ENCODE assay signal across 9 mouse cellular contexts in the genomic region with DNA sequence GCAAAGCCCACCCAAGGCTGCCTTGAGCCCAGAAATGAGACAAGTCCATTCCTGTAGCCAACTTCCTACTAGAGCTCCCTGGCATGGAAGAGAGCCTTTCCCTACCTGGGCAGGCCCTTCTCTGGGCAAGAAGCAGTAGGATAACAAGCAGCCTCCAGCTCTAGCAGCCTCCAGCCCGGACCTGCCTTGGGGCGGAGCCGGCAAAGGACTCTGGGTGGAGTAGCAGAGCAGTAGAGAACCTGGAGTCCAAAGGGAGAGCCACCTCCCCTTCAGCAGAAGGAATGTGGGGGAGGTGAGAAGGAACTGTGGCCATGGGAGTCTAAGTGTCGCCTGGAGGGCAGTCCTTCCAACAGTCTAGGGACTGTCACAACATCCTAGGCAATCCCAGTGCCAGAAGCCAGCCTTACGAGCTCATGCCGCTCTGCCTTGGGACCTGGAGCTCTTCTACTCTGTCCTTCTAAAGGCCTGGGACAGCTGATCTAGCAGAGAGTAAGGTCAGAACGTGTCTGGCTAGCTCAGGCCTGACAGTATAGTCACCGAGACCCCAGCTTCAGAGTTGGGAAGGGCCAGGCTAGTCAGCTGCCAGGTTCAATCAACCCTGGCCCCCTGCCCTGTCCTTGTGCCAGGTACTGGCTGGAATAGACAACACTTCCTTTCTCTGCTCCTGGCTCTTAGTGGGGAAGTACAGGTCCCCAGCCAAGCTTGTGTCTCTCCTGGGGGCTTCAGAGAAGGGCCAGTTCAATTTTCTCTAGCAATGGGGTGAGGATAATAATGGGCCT. TPM values are rescaled to one million over a fixed set of nuclear protein-coding genes. Genes with fewer than 3 reads are reported as not detected.
A peak's percentile ranks its signal among the peaks of the same experiment; 100 is the strongest.
DNase-seq lines count a peak whose midpoint lies in the region; ATAC-seq and TF ChIP-seq lines count a peak whose summit lies in the region.
"Had no signal": no experiment of that assay in that cellular context is flagged by ENCODE, and none has a peak within 500 bp of the region (broad histone marks: within the 10 kb centered on the region; RNA-seq: fewer than 3 reads in every experiment).

No protein-coding gene starts in this region.

- no peak overlapping the region for H3K9ac ChIP-seq in forebrain, embryonic 11.5 days (ENCODE audit: low read length)
- no peak overlapping the region for H3K9ac ChIP-seq in embryonic facial prominence, embryonic 14.5 days (ENCODE audit: low read depth, low read length)
- H3K9ac ChIP-seq in intestine, embryonic 16.5 days (ENCODE audit: low read depth, low read length) = peak overlapping the region; percentile 50

- H3K27me3 ChIP-seq in forebrain, embryonic 10.5 days (ENCODE audit: poor library complexity, severe bottlenecking) = no peaks in the 10 kb centered on the region
- no peaks in the 10 kb centered on the region for H3K27me3 ChIP-seq in forebrain, embryonic 11.5 days (ENCODE audit: control insufficient read depth, insufficient read depth, low read length)
- H3K27me3 ChIP-seq in embryonic facial prominence, embryonic 14.5 days (replicated peaks; ENCODE audit: control insufficient read depth, insufficient read depth, low read length) = no peaks in the 10 kb centered on the region
- H3K27me3 ChIP-seq in intestine, embryonic 16.5 days (replicated peaks; ENCODE audit: control insufficient read depth, insufficient read depth, low read length) = no peaks in the 10 kb centered on the region

- peaks cover 93% of the 10 kb centered on the region for H3K4me1 ChIP-seq in forebrain, embryonic 10.5 days
- peaks cover 70% of the 10 kb centered on the region for H3K4me1 ChIP-seq in forebrain, embryonic 11.5 days (replicated peaks; ENCODE audit: control insufficient read depth, insufficient read depth, low read length)
- H3K4me1 ChIP-seq in embryonic facial prominence, embryonic 14.5 days (ENCODE audit: control insufficient read depth, insufficient read depth, low read length) = peaks cover 43% of the 10 kb centered on the region
- H3K4me1 ChIP-seq in intestine, embryonic 16.5 days (ENCODE audit: control insufficient read depth, insufficient read depth, low read length) = peaks cover 66% of the 10 kb centered on the region
- peaks cover 6% of the 10 kb centered on the region for H3K4me1 ChIP-seq in lung, adult 2 months (ENCODE audit: control insufficient read depth, insufficient read depth, low read length)

- WGBS in forebrain, embryonic 10.5 days = 59% methylated on average over 8 of the region's 8 CpGs
- 57% methylated on average over 8 of the region's 8 CpGs for WGBS in forebrain, embryonic 11.5 days
- 33% methylated on average over 8 of the region's 8 CpGs for WGBS in embryonic facial prominence, embryonic 14.5 days
- WGBS in intestine, embryonic 16.5 days = 40% methylated on average over 8 of the region's 8 CpGs
- WGBS in lung, adult 2 months = 47% methylated on average over 8 of the region's 8 CpGs

- no peaks in the 10 kb centered on the region for H3K9me3 ChIP-seq in forebrain, embryonic 10.5 days
- H3K9me3 ChIP-seq in forebrain, embryonic 11.5 days (ENCODE audit: control insufficient read depth, low read length) = no peaks in the 10 kb centered on the region
- no peaks in the 10 kb centered on the region for H3K9me3 ChIP-seq in embryonic facial prominence, embryonic 14.5 days (ENCODE audit: control insufficient read depth, low read length)
- H3K9me3 ChIP-seq in intestine, embryonic 16.5 days (ENCODE audit: control insufficient read depth, low read length) = no peaks in the 10 kb centered on the region

- no peak overlapping the region for H3K4me2 ChIP-seq in forebrain, embryonic 11.5 days (ENCODE audit: low read depth, low read length, severe bottlenecking)
- peak overlapping the region; percentile 13; the same call in 1 of the 2 replicates for H3K4me2 ChIP-seq in embryonic facial prominence, embryonic 14.5 days (ENCODE audit: low read depth, low read length)
- peak overlapping the region; percentile 29 for H3K4me2 ChIP-seq in intestine, embryonic 16.5 days (ENCODE audit: low read depth, low read length)

- peak overlapping the region; percentile 92 for H3K4me3 ChIP-seq in forebrain, embryonic 10.5 days
- no peak overlapping the region for H3K4me3 ChIP-seq in forebrain, embryonic 11.5 days (ENCODE audit: low read depth, low read length)
- no peak overlapping the region for H3K4me3 ChIP-seq in embryonic facial prominence, embryonic 14.5 days (ENCODE audit: low read depth, low read length)
- H3K4me3 ChIP-seq in intestine, embryonic 16.5 days (ENCODE audit: low read length) = no peak overlapping the region
- H3K4me3 ChIP-seq in lung, adult 2 months (replicated peaks; ENCODE audit: extremely low read depth, low read depth, low read length) = no peak overlapping the region
- H3K4me3 ChIP-seq: myocyte had no signal

- peaks cover 66% of the 10 kb centered on the region for H3K36me3 ChIP-seq in forebrain, embryonic 10.5 days (replicated peaks)
- no peaks in the 10 kb centered on the region; the same call in 1 of the 2 replicates for H3K36me3 ChIP-seq in forebrain, embryonic 11.5 days (ENCODE audit: control insufficient read depth, insufficient read depth, low read length)
- H3K36me3 ChIP-seq in embryonic facial prominence, embryonic 14.5 days (ENCODE audit: control insufficient read depth, insufficient read depth, low read length) = peaks cover 42% of the 10 kb centered on the region
- peaks cover 4% of the 10 kb centered on the region; the same call in 1 of the 2 replicates for H3K36me3 ChIP-seq in intestine, embryonic 16.5 days (ENCODE audit: control insufficient read depth, insufficient read depth, low read length)

- TF ChIP-seq CTCF in lung, adult 2 months (IDR thresholded peaks at IDR 0.05; ENCODE audit: insufficient read depth, low read length) = no peak

- peak overlapping the region; percentile 56 for H3K27ac ChIP-seq in forebrain, embryonic 10.5 days
- no peak overlapping the region for H3K27ac ChIP-seq in forebrain, embryonic 11.5 days (ENCODE audit: low read depth, low read length)
- H3K27ac ChIP-seq in embryonic facial prominence, embryonic 14.5 days (replicated peaks; ENCODE audit: low read depth, low read length) = peak overlapping the region; percentile 72
- H3K27ac ChIP-seq in intestine, embryonic 16.5 days (ENCODE audit: low read length) = peak overlapping the region; percentile 86

- 0 out of 2 replicates have a peak, but pooled peaks have one; percentile 31 for TF ChIP-seq POLR2A in lung, adult 2 months (IDR thresholded peaks at IDR 0.05; ENCODE audit: borderline replicate concordance, extremely low read depth, low read depth, low read length)

- no peak for DNase-seq in forebrain, embryonic 10.5 days (ENCODE audit: extremely low spot score, low spot score)
- DNase-seq in forebrain, embryonic 11.5 days (ENCODE audit: low spot score) = no peak
- DNase-seq in embryonic facial prominence, embryonic 14.5 days (ENCODE audit: low spot score) = peak; percentile 63
- DNase-seq in lung, adult 2 months = peak; percentile 69
- peak; percentile 80 for DNase-seq in urinary bladder, postnatal 14 days (ENCODE audit: low spot score)
- no peak for DNase-seq in gastrocnemius, postnatal 4 days (ENCODE audit: low spot score in 2 of 2)

- no peak for ATAC-seq in forebrain, embryonic 11.5 days (replicated peaks; ENCODE audit: low FRiP score)
- ATAC-seq in embryonic facial prominence, embryonic 14.5 days (ENCODE audit: low read depth) = peak; percentile 17; the same call in 1 of the 2 replicates
- peak; percentile 73 for ATAC-seq in intestine, embryonic 16.5 days
- no peak for ATAC-seq in megakaryocyte progenitor cell, adult 5-6 weeks (replicated peaks; ENCODE audit: poor library complexity)

RNA-seq across cellular contexts. Expression of gene Agrn, which starts 4.7 kb away (rescaled TPM):
- 58.3 and 62.0 TPM in 2 replicates for polyA plus RNA-seq in forebrain, embryonic 10.5 days (2016; fragmentation: Nextera tagmentation; extraction: Ambion mirVana)
- polyA plus RNA-seq in forebrain, embryonic 11.5 days (2014; fragmentation: Nextera tagmentation; extraction: Ambion mirVana) = 97.0 and 108 TPM in 2 replicates
- 68.4 and 79.1 TPM in 2 replicates for polyA plus RNA-seq in embryonic facial prominence, embryonic 14.5 days (2014; fragmentation: Nextera tagmentation; extraction: Ambion mirVana)
- 35.9 and 38.0 TPM in 2 replicates for polyA plus RNA-seq in intestine, embryonic 16.5 days (2015; fragmentation: Nextera tagmentation; extraction: Ambion mirVana)
- polyA plus RNA-seq in lung, adult 2 months (2012; rRNA removed) = 190 and 214 TPM in 2 replicates
- total RNA-seq in megakaryocyte progenitor cell, adult 5-6 weeks (2015) = 4.8 and 5.8 TPM in 2 replicates
- 1.9 and 2.0 TPM in 2 replicates for total RNA-seq in megakaryocyte progenitor cell, adult 5-6 weeks (2017)
- 10 to 100 TPM; 53.2 to 57.1 TPM for total RNA-seq in gastrocnemius, postnatal 4 days (2021)

RNA-seq across cellular contexts. Expression of gene Isg15, which starts 8.0 kb away (rescaled TPM):
- polyA plus RNA-seq in forebrain, embryonic 10.5 days (2016; fragmentation: Nextera tagmentation; extraction: Ambion mirVana) = 0.38 and 0.43 TPM in 2 replicates
- polyA plus RNA-seq in forebrain, embryonic 11.5 days (2014; fragmentation: Nextera tagmentation; extraction: Ambion mirVana) = 0.35 and 0.37 TPM in 2 replicates
- polyA plus RNA-seq in embryonic facial prominence, embryonic 14.5 days (2014; fragmentation: Nextera tagmentation; extraction: Ambion mirVana) = 0.67 and 1.2 TPM in 2 replicates
- 1.8 and 2.9 TPM in 2 replicates for polyA plus RNA-seq in intestine, embryonic 16.5 days (2015; fragmentation: Nextera tagmentation; extraction: Ambion mirVana)
- 8.1 and 12.2 TPM in 2 replicates for polyA plus RNA-seq in lung, adult 2 months (2012; rRNA removed)
- total RNA-seq in megakaryocyte progenitor cell, adult 5-6 weeks (2015) = 1.2 and 2.1 TPM in 2 replicates
- total RNA-seq in megakaryocyte progenitor cell, adult 5-6 weeks (2017) = 0.79 TPM in 1 of 2 replicates, not detected in the other
- under 1 TPM in 1 of 2 experiments, not detected in 1; 0.49 TPM for total RNA-seq in gastrocnemius, postnatal 4 days (2021)

RNA-seq across cellular contexts. Expression of gene AW011738, which starts 10.5 kb away (rescaled TPM):
- polyA plus RNA-seq in forebrain, embryonic 10.5 days (2016; fragmentation: Nextera tagmentation; extraction: Ambion mirVana) = 3.9 and 4.4 TPM in 2 replicates
- polyA plus RNA-seq in forebrain, embryonic 11.5 days (2014; fragmentation: Nextera tagmentation; extraction: Ambion mirVana) = 2.0 and 2.3 TPM in 2 replicates
- polyA plus RNA-seq in embryonic facial prominence, embryonic 14.5 days (2014; fragmentation: Nextera tagmentation; extraction: Ambion mirVana) = 0.74 and 0.79 TPM in 2 replicates
- polyA plus RNA-seq in intestine, embryonic 16.5 days (2015; fragmentation: Nextera tagmentation; extraction: Ambion mirVana) = 2.1 and 2.3 TPM in 2 replicates
- polyA plus RNA-seq in lung, adult 2 months (2012; rRNA removed) = 4.6 and 5.1 TPM in 2 replicates
- total RNA-seq in megakaryocyte progenitor cell, adult 5-6 weeks (2015) = 0.46 and 0.62 TPM in 2 replicates
- total RNA-seq in megakaryocyte progenitor cell, adult 5-6 weeks (2017) = 0.07 and 0.12 TPM in 2 replicates
- total RNA-seq in gastrocnemius, postnatal 4 days (2021) = 1 to 10 TPM; 3.6 to 4.1 TPM

RNA-seq across cellular contexts. Expression of gene Perm1, which starts 23.1 kb away (rescaled TPM):
- 1.1 TPM in 2 replicates for polyA plus RNA-seq in forebrain, embryonic 10.5 days (2016; fragmentation: Nextera tagmentation; extraction: Ambion mirVana)
- polyA plus RNA-seq in forebrain, embryonic 11.5 days (2014; fragmentation: Nextera tagmentation; extraction: Ambion mirVana) = 1.4 and 1.6 TPM in 2 replicates
- 1.5 and 2.2 TPM in 2 replicates for polyA plus RNA-seq in embryonic facial prominence, embryonic 14.5 days (2014; fragmentation: Nextera tagmentation; extraction: Ambion mirVana)
- polyA plus RNA-seq in intestine, embryonic 16.5 days (2015; fragmentation: Nextera tagmentation; extraction: Ambion mirVana) = 0.20 and 0.35 TPM in 2 replicates
- polyA plus RNA-seq in lung, adult 2 months (2012; rRNA removed) = 2.0 and 6.0 TPM in 2 replicates
- 0.12 TPM in 1 of 2 replicates, not detected in the other for total RNA-seq in megakaryocyte progenitor cell, adult 5-6 weeks (2015)
- total RNA-seq in megakaryocyte progenitor cell, adult 5-6 weeks (2017) = 0.08 TPM in 1 of 2 replicates, not detected in the other
- total RNA-seq in gastrocnemius, postnatal 4 days (2021) = 10 to 100 TPM; 30.8 to 32.7 TPM

RNA-seq across cellular contexts. Expression of gene Plekhn1, which starts 42.0 kb away (rescaled TPM):
- 21.9 and 23.1 TPM in 2 replicates for polyA plus RNA-seq in forebrain, embryonic 10.5 days (2016; fragmentation: Nextera tagmentation; extraction: Ambion mirVana)
- polyA plus RNA-seq in forebrain, embryonic 11.5 days (2014; fragmentation: Nextera tagmentation; extraction: Ambion mirVana) = 26.7 and 27.2 TPM in 2 replicates
- polyA plus RNA-seq in embryonic facial prominence, embryonic 14.5 days (2014; fragmentation: Nextera tagmentation; extraction: Ambion mirVana) = 23.9 and 25.8 TPM in 2 replicates
- 11.7 and 13.8 TPM in 2 replicates for polyA plus RNA-seq in intestine, embryonic 16.5 days (2015; fragmentation: Nextera tagmentation; extraction: Ambion mirVana)
- 61.9 and 78.1 TPM in 2 replicates for polyA plus RNA-seq in lung, adult 2 months (2012; rRNA removed)
- total RNA-seq in megakaryocyte progenitor cell, adult 5-6 weeks (2015) = 11.6 and 18.4 TPM in 2 replicates
- 12.8 and 15.5 TPM in 2 replicates for total RNA-seq in megakaryocyte progenitor cell, adult 5-6 weeks (2017)
- total RNA-seq in gastrocnemius, postnatal 4 days (2021) = 10 to 100 TPM; 11.5 to 12.2 TPM

Comparison
In these comparisons a context has a peak if more than half of its experiments do, and no peak if none do; other contexts are left out.
1. DNase-seq: peak in embryonic facial prominence, embryonic 14.5 days (single experiment), lung, adult 2 months (single experiment) and urinary bladder, postnatal 14 days (single experiment); none in forebrain, embryonic 10.5 days (single experiment), forebrain, embryonic 11.5 days (single experiment) and gastrocnemius, postnatal 4 days (0 of 2).
2. ATAC-seq: peak in embryonic facial prominence, embryonic 14.5 days (single experiment) and intestine, embryonic 16.5 days (single experiment); none in forebrain, embryonic 11.5 days (single experiment) and megakaryocyte progenitor cell, adult 5-6 weeks (single experiment).